Mouse (Mus musculus): ENCODE results near the gene Map4k4. TPM values are rescaled to one million over a fixed set of nuclear protein-coding genes. Genes with fewer than 3 reads are reported as not detected.

Gene Map4k4
- polyA plus RNA-seq, 1 experiment from 2014 or later: 31.0 TPM

GRCm38 (mm10) chr1:39882505-39882904 lies 18.2 kb upstream of the Map4k4 start:
- Histone ChIP-seq H3K9me3 (no peaks in the 10 kb centered on the region), H3K4me3 (no peak overlapping the region), H3K4me1 (peaks cover 15% of the 10 kb centered on the region), H3K36me3 (replicated peaks) (no peaks in the 10 kb centered on the region), H3K27me3 (ENCODE audit: poor library complexity, severe bottlenecking) (no peaks in the 10 kb centered on the region), H3K27ac (no peak overlapping the region)
- 95% methylated on average over 4 of the region's 4 CpGs for WGBS
- DNase-seq (ENCODE audit: extremely low spot score, low spot score): no peak

DNA sequence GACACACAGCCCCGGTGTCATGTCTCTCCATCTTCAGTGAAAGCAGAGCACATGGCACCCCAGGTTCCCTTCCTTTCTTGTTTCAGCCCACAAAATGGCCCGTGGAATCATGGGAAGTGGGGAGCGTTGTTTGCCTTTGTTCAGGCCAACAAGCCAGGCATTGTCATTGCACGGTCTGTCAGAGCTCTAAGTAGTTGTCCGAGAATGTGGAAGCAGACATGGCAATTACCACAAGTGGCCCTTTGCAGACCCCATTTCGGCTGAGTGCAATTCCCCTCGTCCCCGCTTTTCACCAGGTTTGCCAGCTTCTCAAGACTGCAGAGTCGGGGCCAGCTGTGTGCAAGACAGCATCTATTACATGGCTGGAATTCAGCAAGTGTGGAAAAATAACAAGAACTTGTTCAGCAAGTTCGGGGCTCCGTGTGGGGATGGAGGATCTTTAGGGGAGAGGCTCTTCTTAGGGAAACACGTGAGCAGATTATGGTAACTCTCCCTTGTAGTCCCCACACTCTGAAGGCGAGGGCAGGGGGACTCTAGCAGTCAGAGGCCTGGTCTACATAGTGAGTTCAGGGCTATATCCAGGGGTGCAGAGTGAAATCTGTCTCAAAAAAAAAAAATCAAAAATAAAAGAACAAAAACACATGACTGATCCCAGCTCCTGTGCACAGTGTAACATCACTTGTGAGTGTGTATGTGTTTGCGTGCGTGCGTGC lies 15.8 kb upstream of the Map4k4 start:
- DNase-seq (ENCODE audit: extremely low spot score, low spot score): peak; percentile 40
- Histone ChIP-seq H3K27me3 (ENCODE audit: poor library complexity, severe bottlenecking) (no peaks in the 10 kb centered on the region), H3K4me1 (peaks cover 28% of the 10 kb centered on the region), H3K9me3 (no peaks in the 10 kb centered on the region), H3K27ac (peak overlapping the region; percentile 77), H3K4me3 (0 out of 2 replicates have a peak overlapping the region, but pooled peaks have one; percentile 12), H3K36me3 (replicated peaks) (no peaks in the 10 kb centered on the region)
- WGBS: 49% methylated on average over 16 of the region's 16 CpGs

DNA sequence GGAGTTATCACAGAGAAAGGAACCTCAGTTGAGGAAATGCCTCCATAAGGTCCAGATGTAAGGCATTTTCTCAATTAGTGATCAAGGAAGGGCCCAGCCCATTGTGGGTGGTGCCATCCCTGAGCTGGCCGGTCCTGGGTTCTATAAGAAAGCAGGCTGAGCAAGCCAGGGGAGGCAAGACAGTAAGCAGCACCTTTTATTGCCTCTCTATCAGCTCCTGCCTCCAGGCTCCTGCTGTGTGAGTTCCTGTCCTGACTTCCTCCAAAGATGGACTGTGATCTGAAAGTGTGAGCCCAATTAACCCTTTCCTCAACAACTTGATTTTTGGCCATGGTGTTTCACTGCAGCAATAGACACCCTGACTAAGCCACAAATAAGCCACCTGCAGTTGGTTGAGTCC lies 12.7 kb upstream of the Map4k4 start:
- Histone ChIP-seq H3K4me3 (no peak overlapping the region), H3K36me3 (replicated peaks) (no peaks in the 10 kb centered on the region), H3K4me1 (peaks cover 28% of the 10 kb centered on the region), H3K27me3 (ENCODE audit: poor library complexity, severe bottlenecking) (no peaks in the 10 kb centered on the region), H3K27ac (no peak overlapping the region), H3K9me3 (no peaks in the 10 kb centered on the region)
- DNase-seq (ENCODE audit: extremely low spot score, low spot score): no peak
- 60% methylated on average over 1 of the region's 1 CpGs for WGBS

DNA sequence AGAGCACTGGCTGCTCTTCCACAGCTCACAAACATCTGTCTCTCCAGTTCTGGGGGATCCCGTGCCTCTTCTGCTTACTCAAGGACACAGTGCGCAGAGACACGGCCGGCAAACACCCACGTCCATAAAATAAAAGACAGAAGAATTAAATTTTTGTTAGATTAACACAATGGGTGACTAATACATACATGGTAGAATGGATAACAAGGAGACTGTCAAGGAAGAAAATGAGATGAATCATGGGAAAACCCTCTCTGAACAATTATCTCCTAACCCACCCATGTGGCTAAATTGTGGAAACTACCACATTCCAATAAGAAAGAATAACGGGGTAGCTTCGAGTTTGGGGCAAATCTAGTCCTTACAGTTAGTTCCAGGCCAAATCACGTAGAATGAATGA lies 11.3 kb upstream of the Map4k4 start:
- Histone ChIP-seq H3K9me3 (no peaks in the 10 kb centered on the region), H3K27me3 (ENCODE audit: poor library complexity, severe bottlenecking) (no peaks in the 10 kb centered on the region), H3K36me3 (replicated peaks) (no peaks in the 10 kb centered on the region), H3K4me1 (peaks cover 25% of the 10 kb centered on the region), H3K4me3 (no peak overlapping the region), H3K27ac (no peak overlapping the region)
- no peak for DNase-seq (ENCODE audit: extremely low spot score, low spot score)
- 94% methylated on average over 8 of the region's 8 CpGs for WGBS

DNA sequence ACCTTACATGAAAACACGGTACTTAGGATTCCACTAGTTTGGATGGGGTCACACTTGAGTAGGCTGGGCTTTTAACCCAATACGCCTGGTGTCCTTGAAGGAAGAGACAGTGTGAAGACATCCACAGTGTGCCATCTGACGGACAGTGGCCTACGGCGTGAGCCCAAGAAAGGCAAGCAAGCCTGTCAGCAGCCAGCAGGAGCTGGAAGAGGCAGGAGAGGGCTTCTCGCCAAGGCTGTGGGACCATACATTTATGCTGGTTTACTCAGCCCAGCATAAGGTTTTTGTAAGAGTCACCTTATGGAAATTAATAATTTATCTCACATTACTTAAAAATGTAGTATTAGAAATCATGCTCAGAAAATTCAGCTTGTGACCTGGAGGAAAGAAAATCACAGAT lies 10.7 kb upstream of the Map4k4 start:
- Histone ChIP-seq H3K27me3 (ENCODE audit: poor library complexity, severe bottlenecking) (no peaks in the 10 kb centered on the region), H3K27ac (no peak overlapping the region), H3K36me3 (replicated peaks) (no peaks in the 10 kb centered on the region), H3K9me3 (no peaks in the 10 kb centered on the region), H3K4me1 (peaks cover 20% of the 10 kb centered on the region), H3K4me3 (no peak overlapping the region)
- no peak for DNase-seq (ENCODE audit: extremely low spot score, low spot score)
- WGBS: 89% methylated on average over 6 of the region's 6 CpGs

GRCm38 (mm10) chr1:39893153-39893880 lies 7.4 kb upstream of the Map4k4 start:
- DNase-seq (ENCODE audit: extremely low spot score, low spot score): no peak
- H3K4me3 ChIP-seq: no peak overlapping the region
- WGBS: 96% methylated on average over 11 of the region's 11 CpGs
- no peak overlapping the region for H3K27ac ChIP-seq
- no peaks in the 10 kb centered on the region for H3K9me3 ChIP-seq
- H3K4me1 ChIP-seq: peaks cover 9% of the 10 kb centered on the region
- H3K27me3 ChIP-seq (ENCODE audit: poor library complexity, severe bottlenecking): peaks cover 10% of the 10 kb centered on the region; the same call in 1 of the 2 replicates
- H3K36me3 ChIP-seq (replicated peaks): no peaks in the 10 kb centered on the region

GRCm38 (mm10) chr1:39895097-39895496 lies 5.6 kb upstream of the Map4k4 start:
- H3K36me3 ChIP-seq (replicated peaks): no peaks in the 10 kb centered on the region
- H3K4me1 ChIP-seq: peaks cover 20% of the 10 kb centered on the region
- H3K27me3 ChIP-seq (ENCODE audit: poor library complexity, severe bottlenecking): peaks cover 27% of the 10 kb centered on the region
- no peak for DNase-seq (ENCODE audit: extremely low spot score, low spot score)
- H3K4me3 ChIP-seq: no peak overlapping the region
- H3K27ac ChIP-seq: no peak overlapping the region
- WGBS: 67% methylated on average over 2 of the region's 2 CpGs
- no peaks in the 10 kb centered on the region for H3K9me3 ChIP-seq

DNA sequence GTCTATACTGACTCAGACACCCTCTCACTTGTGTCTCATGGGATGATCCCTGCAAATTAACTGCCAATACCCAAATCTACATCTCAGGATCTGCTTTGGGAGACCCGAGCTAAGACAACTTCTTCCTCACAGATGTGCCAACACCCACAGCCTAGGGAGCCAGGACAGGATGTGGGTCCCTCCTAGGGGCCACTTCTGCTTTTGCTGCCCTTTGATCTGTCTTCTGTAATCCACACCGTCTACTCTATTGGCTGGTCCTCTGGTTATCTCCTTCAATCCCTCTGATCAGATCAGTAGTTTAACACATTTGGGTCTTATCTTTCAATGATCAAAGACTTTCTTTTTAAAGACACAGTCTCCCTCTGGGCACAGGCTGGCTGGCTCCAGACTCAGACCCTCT lies 5.2 kb upstream of the Map4k4 start:
- H3K9me3 ChIP-seq: no peaks in the 10 kb centered on the region
- H3K27me3 ChIP-seq (ENCODE audit: poor library complexity, severe bottlenecking): peaks cover 27% of the 10 kb centered on the region
- H3K4me3 ChIP-seq: no peak overlapping the region
- peaks cover 24% of the 10 kb centered on the region for H3K4me1 ChIP-seq
- 56% methylated on average over 2 of the region's 2 CpGs for WGBS
- no peak overlapping the region for H3K27ac ChIP-seq
- no peaks in the 10 kb centered on the region for H3K36me3 ChIP-seq (replicated peaks)
- DNase-seq (ENCODE audit: extremely low spot score, low spot score): no peak

DNA sequence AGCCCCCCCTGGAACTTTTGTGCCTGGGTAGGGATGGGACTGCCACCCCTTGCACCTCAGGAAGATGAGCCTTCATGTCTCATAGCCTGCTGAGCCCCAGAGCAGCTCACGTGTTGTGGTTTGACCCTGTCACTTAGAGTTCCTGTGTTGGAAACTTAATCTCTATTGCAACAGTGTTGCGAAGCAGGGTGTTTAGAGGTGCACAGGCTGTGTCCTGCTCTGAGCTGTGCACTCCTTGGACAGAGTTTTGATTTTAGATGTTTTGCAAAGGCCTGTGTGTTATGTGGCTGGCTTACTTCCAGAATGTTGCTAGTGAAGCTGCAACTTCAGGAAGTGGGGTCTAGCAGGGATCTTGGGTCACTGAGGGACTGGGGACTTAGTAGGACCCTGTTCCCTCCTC lies 4.1 kb upstream of the Map4k4 start:
- no peak overlapping the region for H3K4me3 ChIP-seq
- H3K9me3 ChIP-seq: no peaks in the 10 kb centered on the region
- H3K27ac ChIP-seq: no peak overlapping the region
- peaks cover 24% of the 10 kb centered on the region for H3K4me1 ChIP-seq
- H3K27me3 ChIP-seq (ENCODE audit: poor library complexity, severe bottlenecking): peaks cover 27% of the 10 kb centered on the region
- no peaks in the 10 kb centered on the region for H3K36me3 ChIP-seq (replicated peaks)
- no peak for DNase-seq (ENCODE audit: extremely low spot score, low spot score)
- 73% methylated on average over 2 of the region's 2 CpGs for WGBS

GRCm38 (mm10) chr1:39898686-39899085 lies 2.0 kb upstream of the Map4k4 start:
- Histone ChIP-seq H3K36me3 (replicated peaks) (peaks cover 3% of the 10 kb centered on the region), H3K4me1 (peaks cover 40% of the 10 kb centered on the region), H3K27me3 (ENCODE audit: poor library complexity, severe bottlenecking) (peaks cover 27% of the 10 kb centered on the region), H3K4me3 (no peak overlapping the region), H3K9me3 (no peaks in the 10 kb centered on the region), H3K27ac (no peak overlapping the region)
- 75% methylated on average over 4 of the region's 4 CpGs for WGBS
- no peak for DNase-seq (ENCODE audit: extremely low spot score, low spot score)

DNA sequence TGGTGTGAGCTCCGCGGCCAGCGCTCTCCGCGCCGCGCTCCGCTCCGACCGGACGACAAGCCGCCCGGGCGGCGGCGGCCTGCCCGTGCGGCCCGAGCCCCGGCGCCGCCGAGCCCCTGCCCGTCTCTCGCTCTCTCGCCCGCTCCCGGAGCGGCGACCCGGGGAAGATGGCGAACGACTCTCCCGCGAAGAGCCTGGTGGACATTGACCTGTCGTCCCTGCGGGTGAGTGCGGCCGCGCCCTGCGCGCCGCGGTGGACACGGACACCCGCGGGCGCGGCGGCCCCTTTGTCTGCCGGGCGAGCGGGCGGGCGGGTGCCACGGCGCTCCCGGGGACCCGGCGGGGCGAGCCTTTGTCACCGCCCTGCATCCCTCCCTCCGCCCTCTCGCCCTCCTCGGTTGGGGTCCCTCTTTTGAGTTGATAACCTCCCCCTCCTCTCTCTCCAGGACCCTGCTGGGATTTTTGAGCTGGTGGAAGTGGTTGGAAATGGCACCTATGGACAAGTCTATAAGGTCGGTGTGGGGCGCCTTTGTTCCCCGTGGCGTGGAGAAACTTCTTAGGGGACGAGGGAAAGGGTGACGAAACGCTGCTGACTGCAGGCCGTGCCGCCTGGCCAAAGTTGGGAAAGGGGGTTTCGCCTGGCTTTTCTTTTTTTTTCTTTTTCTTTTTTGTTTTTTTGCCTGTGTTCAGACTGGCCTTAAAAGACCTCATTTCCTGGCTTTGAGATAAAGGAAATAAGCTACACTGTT lies 524 bp downstream of the Map4k4 start:
- peak; percentile 65 for DNase-seq (ENCODE audit: extremely low spot score, low spot score)
- WGBS: under 1% methylated on average over 66 of the region's 75 CpGs
- Histone ChIP-seq H3K4me1 (peaks cover 60% of the 10 kb centered on the region), H3K9me3 (no peaks in the 10 kb centered on the region), H3K4me3 (peak overlapping the region; percentile 91), H3K27me3 (ENCODE audit: poor library complexity, severe bottlenecking) (peaks cover 27% of the 10 kb centered on the region), H3K27ac (peak overlapping the region; percentile 100), H3K36me3 (replicated peaks) (peaks cover 27% of the 10 kb centered on the region)

GRCm38 (mm10) chr1:39901851-39902703 lies 1.4 kb downstream of the Map4k4 start:
- H3K27ac ChIP-seq: peak overlapping the region; percentile 100
- under 1% methylated on average over 26 of the region's 26 CpGs for WGBS
- H3K4me3 ChIP-seq: peak overlapping the region; percentile 91
- peaks cover 35% of the 10 kb centered on the region for H3K36me3 ChIP-seq (replicated peaks)
- no peaks in the 10 kb centered on the region for H3K9me3 ChIP-seq
- peaks cover 68% of the 10 kb centered on the region for H3K4me1 ChIP-seq
- peaks cover 27% of the 10 kb centered on the region for H3K27me3 ChIP-seq (ENCODE audit: poor library complexity, severe bottlenecking)
- peak; percentile 41 for DNase-seq (ENCODE audit: extremely low spot score, low spot score)
